In genomic region chr12:95059396-95059795, GRCm38 (mm10) we compare ENCODE assay signal across 26 mouse cellular contexts.
"Had no signal": no experiment of that assay in that cellular context is flagged by ENCODE, and none has a peak within 500 bp of the region (broad histone marks: within the 10 kb centered on the region; RNA-seq: fewer than 3 reads in every experiment).

No protein-coding gene starts in this region.

- H3K4me2 ChIP-seq: kidney, embryonic 15.5 days; limb, embryonic 12.5 days; limb, embryonic 15.5 days; liver, embryonic 11.5 days; lung, embryonic 14.5 days; midbrain, embryonic 13.5 days; neural tube, embryonic 13.5 days; stomach, embryonic 15.5 days had no signal

- H3K27ac ChIP-seq: kidney, embryonic 15.5 days; limb, embryonic 12.5 days; limb, embryonic 15.5 days; liver, embryonic 14.5 days; midbrain, embryonic 10.5 days; midbrain, embryonic 13.5 days; neural tube, embryonic 13.5 days; stomach, embryonic 15.5 days had no signal

- ATAC-seq: liver, postnatal 0 days; midbrain, embryonic 13.5 days; midbrain, embryonic 16.5 days had no signal

- H3K4me1 ChIP-seq: kidney, embryonic 15.5 days; limb, embryonic 12.5 days; limb, embryonic 15.5 days; megakaryocyte, embryonic 14.5 days; midbrain, embryonic 10.5 days; neural tube, embryonic 13.5 days; stomach, embryonic 15.5 days had no signal

- H3K9ac ChIP-seq: kidney, embryonic 15.5 days; limb, embryonic 12.5 days; limb, embryonic 15.5 days; liver, embryonic 14.5 days; liver, postnatal 0 days; lung, embryonic 14.5 days; midbrain, embryonic 13.5 days; neural tube, embryonic 13.5 days; stomach, embryonic 15.5 days had no signal

- H3K9me3 ChIP-seq: kidney, embryonic 15.5 days; limb, embryonic 12.5 days; limb, embryonic 15.5 days; megakaryocyte, embryonic 14.5 days; midbrain, embryonic 10.5 days; midbrain, embryonic 13.5 days; neural tube, embryonic 13.5 days; stomach, embryonic 15.5 days had no signal

- H3K27me3 ChIP-seq: kidney, embryonic 15.5 days; limb, embryonic 12.5 days; limb, embryonic 15.5 days; megakaryocyte, embryonic 14.5 days; midbrain, embryonic 13.5 days; neural tube, embryonic 13.5 days; stomach, embryonic 15.5 days had no signal

- H3K4me3 ChIP-seq: kidney, embryonic 15.5 days; limb, embryonic 12.5 days; limb, embryonic 15.5 days; megakaryocyte, embryonic 14.5 days; midbrain, embryonic 10.5 days; midbrain, embryonic 13.5 days; myocyte; neural tube, embryonic 13.5 days; stomach, embryonic 15.5 days had no signal

- DNase-seq: kidney, adult 11 months; kidney, adult 8-10 months; kidney, postnatal 10 days; kidney, postnatal 36 days; left cerebral cortex, postnatal 4 days; liver, postnatal 0 days; lung, embryonic 14.5 days; lung, postnatal 10 days; lung, postnatal 36 days; retina, postnatal 1 day; right cerebral cortex, postnatal 25 days; spleen, adult 18-20 months; thymus, adult 18-20 months; thymus, postnatal 36 days had no signal

- H3K36me3 ChIP-seq: kidney, embryonic 15.5 days; limb, embryonic 12.5 days; limb, embryonic 15.5 days; midbrain, embryonic 10.5 days; midbrain, embryonic 13.5 days; neural tube, embryonic 13.5 days; stomach, embryonic 15.5 days had no signal
